Mouse (Mus musculus): ENCODE measurements around the gene Me1.
"Not testable (repeated sequence)": the region's sequence is repeated elsewhere in the genome, so short reads cannot be mapped to it uniquely, and the experiment has no call there.

Gene Me1

DNA sequence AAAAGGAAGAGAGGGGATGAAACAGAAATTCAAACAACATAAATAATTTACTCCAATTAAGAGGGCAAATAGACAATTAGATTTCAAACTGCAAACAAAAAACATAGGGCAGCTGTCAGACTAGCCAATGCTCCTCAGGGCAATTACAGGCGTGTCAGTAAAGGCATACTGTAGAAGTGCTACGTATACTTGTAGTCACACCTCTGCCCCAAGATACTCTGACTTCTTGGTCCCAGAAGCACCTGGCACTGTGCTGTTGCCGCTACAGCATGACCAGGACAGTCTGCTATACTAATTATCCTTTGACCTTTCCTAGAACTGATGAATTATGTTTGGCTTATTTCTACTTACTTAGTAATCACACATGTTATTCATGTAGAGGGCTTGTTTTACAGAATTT lies 44.5 kb downstream of the Me1 start:
- no peak for DNase-seq

- DNase-seq, result no peak
Measured at GRCm38 (mm10) chr9:86650822-86651221, 44.9 kb downstream of the Me1 start.

DNA sequence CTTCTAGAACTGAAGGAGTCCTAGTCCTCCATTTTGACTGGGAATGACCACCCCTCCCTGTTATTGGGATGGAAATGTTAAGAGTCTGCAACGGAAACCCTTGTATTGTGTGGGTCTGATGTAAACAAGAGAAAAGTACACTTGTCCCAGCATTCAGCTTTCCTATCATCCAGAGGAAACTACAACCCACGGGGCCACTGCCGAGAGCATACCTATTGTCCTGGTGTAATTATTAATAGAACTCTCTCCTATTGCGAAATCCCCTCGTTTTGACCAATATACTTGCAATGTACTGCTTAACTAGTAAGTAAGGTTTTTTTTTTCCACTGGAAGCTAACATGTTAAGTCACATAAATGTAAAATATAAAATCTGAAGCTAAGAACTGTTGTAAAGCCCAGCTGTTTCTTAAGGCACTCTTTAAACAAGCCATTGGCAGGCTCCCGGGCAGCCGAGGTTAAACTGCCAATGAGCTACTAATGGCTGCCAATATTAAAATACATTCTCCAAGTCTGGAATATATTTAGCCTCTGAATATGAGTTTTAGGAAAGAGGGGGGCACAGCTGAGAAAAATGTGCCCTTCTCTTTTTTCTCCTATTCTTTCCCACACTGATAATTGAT lies 47.7 kb downstream of the Me1 start:
- no peak for DNase-seq

- DNase-seq, result no peak
Measured at GRCm38 (mm10) chr9:86646807-86647206, 48.9 kb downstream of the Me1 start.

- DNase-seq, result no peak
Measured at GRCm38 (mm10) chr9:86643497-86643896, 52.3 kb downstream of the Me1 start.

- no peak for DNase-seq
Measured at GRCm38 (mm10) chr9:86638771-86639170, 57.0 kb downstream of the Me1 start.

GRCm38 (mm10) chr9:86631153-86631552 lies 64.6 kb downstream of the Me1 start:
- no peak for DNase-seq

DNA sequence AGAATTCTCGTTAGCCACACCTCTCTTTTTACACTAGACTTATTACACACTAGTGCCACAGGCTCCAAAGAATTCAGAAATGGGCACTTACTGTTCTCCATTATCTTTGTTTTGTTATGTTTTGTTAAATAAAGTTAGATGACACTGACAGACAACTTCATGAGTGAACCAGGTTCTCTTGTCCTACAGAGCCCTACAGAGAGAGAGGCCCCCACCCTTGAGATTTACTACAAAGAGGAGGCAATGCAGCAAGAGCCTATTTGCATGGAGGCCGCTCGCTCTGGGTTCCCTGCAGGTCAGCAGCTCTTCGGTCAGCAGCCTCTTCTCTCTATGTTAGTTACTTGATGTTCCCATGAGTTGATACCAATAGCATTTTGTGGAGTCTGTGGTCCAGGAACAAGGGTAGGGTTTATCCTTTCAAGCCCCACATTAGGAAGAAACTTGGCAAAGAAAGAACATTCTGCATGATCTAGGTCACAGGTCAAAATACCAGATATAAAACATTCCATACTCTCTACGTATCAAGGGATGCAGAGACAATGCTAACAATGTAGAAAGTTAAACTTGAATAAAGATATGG lies 65.3 kb downstream of the Me1 start:
- DNase-seq, result no peak

- no peak for DNase-seq
Measured at GRCm38 (mm10) chr9:86629379-86629778, 66.4 kb downstream of the Me1 start.

DNA sequence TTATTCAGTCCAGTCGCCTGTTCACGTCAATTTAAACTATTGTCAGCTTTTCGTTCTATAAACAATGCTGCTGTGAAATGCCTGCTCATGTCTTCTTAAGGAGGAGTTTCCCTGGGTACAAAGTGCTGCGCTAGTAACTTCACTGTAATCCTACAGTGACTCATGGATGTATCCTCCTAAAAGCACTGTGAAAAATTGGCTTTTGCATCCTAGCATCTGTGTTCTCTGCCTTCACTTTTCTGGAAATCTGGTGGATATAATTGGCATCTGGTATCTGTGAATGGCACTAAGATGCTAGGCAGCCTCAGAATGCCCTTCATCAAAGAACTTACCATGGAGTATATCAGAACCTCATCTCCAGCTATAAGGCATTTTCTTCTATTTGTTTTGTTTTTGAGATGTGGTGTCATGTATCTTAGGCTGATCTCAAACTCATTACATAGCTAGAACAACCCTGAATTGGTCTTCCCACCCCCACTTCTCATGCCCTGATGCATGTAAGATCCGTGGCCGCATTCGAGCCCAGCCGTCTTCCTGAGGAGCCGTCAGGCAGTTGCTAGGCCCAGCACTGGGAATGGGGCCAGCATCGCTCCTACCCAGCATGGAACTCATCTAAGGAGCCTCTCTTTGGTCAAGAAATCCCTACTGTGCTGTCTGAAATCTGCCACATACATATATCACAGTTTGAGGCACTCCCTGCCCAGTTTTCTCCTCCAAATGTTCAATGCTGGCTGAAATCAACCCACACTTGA lies 67.8 kb downstream of the Me1 start:
- DNase-seq, result peak; percentile 43

DNA sequence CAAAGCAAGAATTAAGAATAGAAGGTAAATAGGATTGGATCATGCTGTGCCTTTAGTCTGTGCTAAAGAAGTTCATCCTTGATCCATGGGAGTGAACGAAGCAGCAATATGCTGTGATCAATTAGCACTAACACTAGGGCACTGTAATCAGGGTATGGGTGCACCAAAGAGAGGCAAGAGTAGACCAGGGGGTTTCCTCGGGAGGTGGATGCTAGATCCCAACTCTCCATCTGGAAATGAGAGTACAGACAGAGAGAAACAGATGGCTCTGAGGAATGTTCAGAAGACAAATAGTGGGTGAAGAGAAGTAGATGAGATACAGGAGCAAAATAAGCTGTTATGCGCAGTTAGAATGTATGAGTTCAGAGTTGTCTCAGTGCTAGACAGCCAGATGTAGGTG lies 68.8 kb downstream of the Me1 start:
- no peak for DNase-seq

- no peak for DNase-seq
Measured at GRCm38 (mm10) chr9:86624781-86625180, 71.0 kb downstream of the Me1 start.

- DNase-seq, result no peak
Measured at GRCm38 (mm10) chr9:86624039-86624438, 71.7 kb downstream of the Me1 start.

DNA sequence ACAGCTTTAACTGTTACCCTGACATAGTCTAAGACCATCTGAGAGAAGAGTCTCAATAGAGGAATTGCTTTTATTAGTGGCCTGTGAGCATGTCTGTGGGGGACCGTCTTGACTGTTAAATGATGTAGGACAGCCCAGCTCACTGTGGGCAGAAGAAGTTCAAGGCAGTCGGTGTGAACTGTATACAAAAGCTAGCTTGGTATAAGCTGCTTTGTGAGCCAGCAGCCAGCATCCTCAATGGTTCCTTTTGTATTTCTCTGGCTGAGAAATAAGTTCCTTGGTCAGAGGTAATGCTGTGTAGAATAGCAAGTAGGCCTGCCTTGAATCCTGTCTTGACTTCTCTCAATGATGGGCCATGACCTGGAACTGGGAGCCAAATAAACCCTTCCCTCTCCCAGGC lies 73.7 kb downstream of the Me1 start:
- DNase-seq, result no peak

- DNase-seq, result no peak
Measured at GRCm38 (mm10) chr9:86619341-86620139, 76.2 kb downstream of the Me1 start.

GRCm38 (mm10) chr9:86617837-86618492 lies 77.8 kb downstream of the Me1 start:
- DNase-seq, result no peak

GRCm38 (mm10) chr9:86615765-86616164 lies 80.0 kb downstream of the Me1 start:
- DNase-seq, result no peak

DNA sequence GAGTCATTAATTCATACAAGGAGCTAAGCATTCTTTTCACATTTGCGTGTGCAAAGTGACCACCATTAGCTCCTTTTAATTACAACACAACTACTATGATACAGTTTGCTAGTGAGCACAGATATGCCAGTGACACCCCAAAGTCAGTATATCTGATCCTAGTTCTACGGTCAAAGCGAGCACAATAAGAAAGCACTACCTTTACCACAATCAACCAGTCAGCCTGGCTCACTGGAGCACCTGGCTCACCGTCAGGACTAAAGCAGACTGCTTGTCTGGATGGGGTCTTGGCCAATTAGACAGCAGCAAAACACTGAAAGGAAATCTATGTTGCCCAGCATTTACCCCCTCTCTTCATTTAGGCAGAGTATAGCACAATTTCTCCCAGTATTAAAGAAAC lies 83.7 kb downstream of the Me1 start:
- no peak for DNase-seq

- DNase-seq, result no peak
Measured at GRCm38 (mm10) chr9:86605776-86606175, 90.0 kb downstream of the Me1 start.

DNA sequence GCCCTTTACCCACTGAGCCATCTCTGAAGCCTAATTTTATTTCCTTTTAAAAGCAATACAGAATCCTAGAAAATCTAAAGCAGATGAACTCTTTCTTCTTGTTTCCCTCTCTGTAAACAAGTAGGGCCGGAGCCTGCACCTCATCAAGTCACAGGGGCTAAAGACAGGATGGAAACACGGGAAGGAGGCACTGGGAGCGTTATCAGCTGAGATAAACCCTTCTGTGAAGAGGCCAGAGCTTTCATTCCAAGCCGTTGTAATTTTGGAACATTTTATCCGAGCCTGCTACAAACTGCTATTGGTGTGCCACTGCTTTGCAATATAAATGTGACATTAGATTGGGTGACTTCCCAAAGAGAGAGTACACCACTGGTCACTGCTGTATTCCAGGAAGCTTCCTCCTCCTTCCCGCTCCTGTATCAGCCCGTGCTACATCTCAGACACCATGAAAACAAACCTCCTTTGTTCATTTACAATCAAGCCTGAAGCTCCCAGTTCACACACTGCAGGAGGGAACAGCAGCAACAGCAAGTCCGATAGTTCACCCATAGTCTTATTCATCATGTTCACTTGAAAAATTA lies 95.9 kb downstream of the Me1 start:
- no peak for DNase-seq

DNA sequence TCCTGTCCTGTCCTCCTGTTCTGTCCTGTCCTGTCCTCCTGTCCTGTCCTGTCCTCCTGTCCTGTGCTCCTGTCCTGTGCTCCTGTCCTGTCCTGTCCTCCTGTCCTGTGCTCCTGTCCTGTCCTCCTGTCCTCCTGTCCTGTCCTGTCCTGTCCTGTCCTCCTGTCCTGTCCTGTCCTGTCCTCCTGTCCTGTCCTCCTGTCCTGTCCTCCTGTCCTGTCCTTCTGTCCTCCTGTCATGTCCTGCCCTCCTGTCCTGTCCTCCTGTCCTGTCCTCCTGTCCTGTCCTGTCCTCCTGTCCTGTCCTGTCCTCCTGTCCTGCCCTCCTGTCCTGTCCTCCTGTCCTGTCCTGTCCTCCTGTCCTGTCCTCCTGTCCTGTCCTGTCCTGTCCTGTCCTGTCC lies 98.8 kb downstream of the Me1 start:
- not testable (repeated sequence) for DNase-seq

- DNase-seq, result not testable (repeated sequence)
Measured at GRCm38 (mm10) chr9:86594357-86594767, 101.4 kb downstream of the Me1 start.

Data from right cerebral cortex, postnatal 14 days (tissue).